Mouse (Mus musculus) hindbrain, embryonic 11.5 days (tissue): ENCODE data around the gene Itga6. TPM values are rescaled to one million over a fixed set of nuclear protein-coding genes. Genes with fewer than 3 reads are reported as not detected.

Source experiments
- ATAC-seq: fragments of 200-750 bp; cut with Nextera tagmentation; 2 replicates; pipeline ENCODE4 v1.8.0; 2017; ENCODE audit warnings: mild to moderate bottlenecking, moderate TSS enrichment, moderate library complexity; ENCODE audit not compliant: low FRiP score
- DNase-seq: peaks from one replicate; pipeline ENCODE4 v3.0.0-alpha.2; 2015; ENCODE audit warnings: low spot score
- H3K27ac ChIP-seq: fragments of 300-500 bp; sonication (generic); 2 replicates; pipeline ENCODE4 v1.5.1; 2014; ENCODE audit warnings: mild to moderate bottlenecking, low read depth, low read length
- H3K27me3 ChIP-seq: fragments of 300-500 bp; sonication (generic); 2 replicates; pipeline ENCODE4 v1.6.1; 2014; ENCODE audit warnings: mild to moderate bottlenecking, low read length, moderate library complexity, mixed read lengths; ENCODE audit not compliant: control insufficient read depth, insufficient read depth
- H3K36me3 ChIP-seq: fragments of 300-500 bp; sonication (generic); 2 replicates; pipeline ENCODE4 v1.6.1; 2014; ENCODE audit warnings: mild to moderate bottlenecking, low read length, moderate library complexity, mixed read lengths; ENCODE audit not compliant: control insufficient read depth, insufficient read depth
- H3K4me1 ChIP-seq: fragments of 300-500 bp; sonication (generic); replicated peaks from 2 replicates; pipeline ENCODE4 v1.6.1; 2014; ENCODE audit warnings: low read length, mixed read lengths; ENCODE audit not compliant: control insufficient read depth, insufficient read depth
- H3K4me2 ChIP-seq: fragments of 300-500 bp; sonication (generic); replicated peaks from 2 replicates; pipeline ENCODE4 v1.6.1; 2014; ENCODE audit warnings: mild to moderate bottlenecking, low read depth, low read length
- H3K4me3 ChIP-seq: fragments of 300-500 bp; sonication (generic); 2 replicates; pipeline ENCODE4 v1.5.1; 2014; ENCODE audit warnings: low read depth, low read length
- H3K9ac ChIP-seq: fragments of 300-500 bp; sonication (generic); 2 replicates; pipeline ENCODE4 v1.6.1; 2014; ENCODE audit warnings: low read depth, low read length
- H3K9me3 ChIP-seq: fragments of 300-500 bp; sonication (generic); 2 replicates; pipeline ENCODE4 v1.6.1; 2016; ENCODE audit warnings: low read length; ENCODE audit not compliant: control insufficient read depth
- WGBS: fragments of 180-500 bp; shearing (Covaris S2); extraction: QIAGEN DNeasy Blood & Tissue Kit; methylation state at CpG from one replicate; pipeline ENCODE4 v1.1.7; 2014; 5-methylcytosine and 5-hydroxymethylcytosine counted together
- polyA plus RNA-seq: library from polyadenylated mRNA; unstranded; fragments of >200 nt; fragmentation: Nextera tagmentation; extraction: Ambion mirVana; gene quantifications from 2 replicates; pipeline ENCODE4 v1.2.1, GENCODE M21; 2014

The Itga6 gene
- polyA plus RNA-seq, 1 experiment from 2014 or later = 25.5 TPM

GRCm38 (mm10) chr2:71828928-71829327 is 83.5 kb downstream of the Itga6 start:
- 65% methylated on average over 11 of the region's 11 CpGs for WGBS
- Histone ChIP-seq H3K27ac (no peak overlapping the region), H3K4me1 (no peaks in the 10 kb centered on the region), H3K27me3 (no peaks in the 10 kb centered on the region), H3K9me3 (no peaks in the 10 kb centered on the region), H3K4me2 (no peak overlapping the region), H3K4me3 (no peak overlapping the region), H3K36me3 (no peaks in the 10 kb centered on the region), H3K9ac (no peak overlapping the region)
- no peak for DNase-seq
- ATAC-seq = no peak

GRCm38 (mm10) chr2:71833626-71834025 is 88.2 kb downstream of the Itga6 start:
- 88% methylated on average over 6 of the region's 6 CpGs for WGBS
- Histone ChIP-seq H3K36me3 (no peaks in the 10 kb centered on the region), H3K9me3 (no peaks in the 10 kb centered on the region), H3K4me2 (no peak overlapping the region), H3K27me3 (no peaks in the 10 kb centered on the region), H3K4me1 (no peaks in the 10 kb centered on the region), H3K4me3 (no peak overlapping the region), H3K27ac (no peak overlapping the region), H3K9ac (no peak overlapping the region)
- DNase-seq (no peak), ATAC-seq (no peak)

GRCm38 (mm10) chr2:71834371-71834770 is 89.0 kb downstream of the Itga6 start:
- no peak for DNase-seq

GRCm38 (mm10) chr2:71835556-71835955 is 90.1 kb downstream of the Itga6 start:
- Histone ChIP-seq H3K27me3 (no peaks in the 10 kb centered on the region), H3K9ac (no peak overlapping the region), H3K9me3 (no peaks in the 10 kb centered on the region), H3K27ac (no peak overlapping the region), H3K4me2 (no peak overlapping the region), H3K36me3 (no peaks in the 10 kb centered on the region), H3K4me1 (no peaks in the 10 kb centered on the region), H3K4me3 (no peak overlapping the region)
- ATAC-seq = no peak
- WGBS = 88% methylated on average over 8 of the region's 8 CpGs
- no peak for DNase-seq

More at GRCm38 (mm10) chr2:71834371-71834770, 89.0 kb downstream of the Itga6 start:
- Histone ChIP-seq H3K4me1 (no peaks in the 10 kb centered on the region), H3K9ac (no peak overlapping the region), H3K4me3 (no peak overlapping the region), H3K27me3 (no peaks in the 10 kb centered on the region), H3K4me2 (no peak overlapping the region), H3K36me3 (no peaks in the 10 kb centered on the region), H3K27ac (no peak overlapping the region), H3K9me3 (no peaks in the 10 kb centered on the region)
- 76% methylated on average over 7 of the region's 7 CpGs for WGBS
- ATAC-seq = no peak

GRCm38 (mm10) chr2:71836232-71836631 is 90.8 kb downstream of the Itga6 start:
- 93% methylated on average over 4 of the region's 4 CpGs for WGBS
- no peaks in the 10 kb centered on the region for H3K27me3 ChIP-seq

GRCm38 (mm10) chr2:71837261-71837660 is 91.8 kb downstream of the Itga6 start:
- WGBS = 55% methylated on average over 4 of the region's 4 CpGs
- no peaks in the 10 kb centered on the region for H3K36me3 ChIP-seq
- no peak for DNase-seq

More at GRCm38 (mm10) chr2:71836232-71836631, 90.8 kb downstream of the Itga6 start:
- Histone ChIP-seq H3K27ac (no peak overlapping the region), H3K9ac (no peak overlapping the region), H3K4me2 (no peak overlapping the region), H3K4me1 (no peaks in the 10 kb centered on the region), H3K36me3 (no peaks in the 10 kb centered on the region), H3K9me3 (no peaks in the 10 kb centered on the region), H3K4me3 (no peak overlapping the region)
- no peak for DNase-seq
- no peak for ATAC-seq

GRCm38 (mm10) chr2:71837791-71838190 is 92.4 kb downstream of the Itga6 start:
- Histone ChIP-seq H3K27ac (no peak overlapping the region), H3K4me3 (no peak overlapping the region), H3K4me2 (no peak overlapping the region), H3K36me3 (no peaks in the 10 kb centered on the region), H3K9me3 (no peaks in the 10 kb centered on the region), H3K9ac (no peak overlapping the region), H3K27me3 (no peaks in the 10 kb centered on the region), H3K4me1 (no peaks in the 10 kb centered on the region)
- ATAC-seq (no peak), DNase-seq (peak; percentile 85)
- 46% methylated on average over 6 of the region's 6 CpGs for WGBS

More at GRCm38 (mm10) chr2:71837261-71837660, 91.8 kb downstream of the Itga6 start:
- no peaks in the 10 kb centered on the region for H3K9me3 ChIP-seq
- H3K4me3 ChIP-seq = no peak overlapping the region
- H3K4me1 ChIP-seq = no peaks in the 10 kb centered on the region
- ATAC-seq = no peak
- no peak overlapping the region for H3K9ac ChIP-seq
- no peaks in the 10 kb centered on the region for H3K27me3 ChIP-seq
- H3K27ac ChIP-seq = no peak overlapping the region
- H3K4me2 ChIP-seq = no peak overlapping the region

- DNase-seq (no peak), ATAC-seq (no peak)
- Histone ChIP-seq H3K9ac (no peak overlapping the region), H3K9me3 (no peaks in the 10 kb centered on the region), H3K27me3 (no peaks in the 10 kb centered on the region), H3K4me1 (no peaks in the 10 kb centered on the region), H3K4me3 (no peak overlapping the region), H3K36me3 (no peaks in the 10 kb centered on the region), H3K27ac (no peak overlapping the region), H3K4me2 (no peak overlapping the region)
- 87% methylated on average over 9 of the region's 9 CpGs for WGBS
Measured at GRCm38 (mm10) chr2:71843316-71843715, 97.9 kb downstream of the Itga6 start.

- Histone ChIP-seq H3K9me3 (no peaks in the 10 kb centered on the region), H3K9ac (no peak overlapping the region), H3K27ac (no peak overlapping the region), H3K4me1 (no peaks in the 10 kb centered on the region), H3K36me3 (no peaks in the 10 kb centered on the region), H3K27me3 (no peaks in the 10 kb centered on the region), H3K4me3 (no peak overlapping the region), H3K4me2 (no peak overlapping the region)
- ATAC-seq (no peak), DNase-seq (no peak)
- 89% methylated on average over 6 of the region's 6 CpGs for whole genome bisulfite sequencing
Measured at GRCm38 (mm10) chr2:71844906-71845305, 99.5 kb downstream of the Itga6 start.
